Mouse (Mus musculus) urinary bladder, postnatal 0 days (tissue): ENCODE results near the gene Anp32e. TPM values are rescaled to one million over a fixed set of nuclear protein-coding genes. Genes with fewer than 3 reads are reported as not detected.

Source experiments
- polyA plus RNA-seq: library from polyadenylated mRNA; unstranded; fragments of >200 nt; fragmentation: Nextera tagmentation; extraction: Ambion mirVana; gene quantifications from 2 replicates; pipeline ENCODE4 v1.2.1, GENCODE M21; 2015

Anp32e gene
- polyA plus RNA-seq = 71.5 and 95.6 TPM in 2 replicates

GRCm38 (mm10) chr3:95928658-95929503, at the start of gene Anp32e:
TSS of gene Anp32e (plus strand) at chr3:95929246.

GRCm38 (mm10) chr3:95881979-95882815, 46.8 kb upstream of the Anp32e start, which contains the start of gene Ciart:
TSS of gene Ciart (minus strand) at chr3:95882251.

GRCm38 (mm10) chr3:95891211-95892065, 37.6 kb upstream of the Anp32e start, which contains the start of gene BC028528:
TSS of gene BC028528 (minus strand) at chr3:95892005.

GRCm38 (mm10) chr3:95893606-95894316, 35.3 kb upstream of the Anp32e start, which contains the start of gene Aph1a:
TSS of gene Aph1a (plus strand) at chr3:95893969.

GRCm38 (mm10) chr3:95904568-95904967, 24.5 kb upstream of the Anp32e start, which contains the start of gene Car14:
TSS of gene Car14 (minus strand) at chr3:95904691.

GRCm38 (mm10) chr3:95995802-95996428, 66.9 kb downstream of the Anp32e start, which contains the start of gene Plekho1:
TSS of gene Plekho1 (minus strand) at chr3:95996001.

Other genes starting within 250 kb of the Anp32e start
- gene Adamtsl4, start 241.3 kb upstream of the Anp32e start, polyA plus RNA-seq = 43.0 and 48.2 TPM in 2 replicates
- 328 and 381 TPM in 2 replicates for gene Ecm1, start 189.7 kb upstream of the Anp32e start, polyA plus RNA-seq
- 24.8 and 26.5 TPM in 2 replicates for gene Tars2, start 169.0 kb upstream of the Anp32e start, polyA plus RNA-seq
- gene Rprd2, start 110.4 kb upstream of the Anp32e start, polyA plus RNA-seq = 12.9 and 15.0 TPM in 2 replicates
- gene Prpf3, start 73.4 kb upstream of the Anp32e start, polyA plus RNA-seq = 15.3 and 16.2 TPM in 2 replicates
- gene Mrps21, start 57.7 kb upstream of the Anp32e start, polyA plus RNA-seq = 288 and 312 TPM in 2 replicates
- gene Ciart, start 47.0 kb upstream of the Anp32e start, polyA plus RNA-seq = 3.9 and 4.4 TPM in 2 replicates
- 20.5 and 32.2 TPM in 2 replicates for gene BC028528, start 37.2 kb upstream of the Anp32e start, polyA plus RNA-seq
- gene Aph1a, start 35.3 kb upstream of the Anp32e start, polyA plus RNA-seq = 35.9 and 36.7 TPM in 2 replicates
- 13.1 and 14.6 TPM in 2 replicates for gene Car14, start 24.6 kb upstream of the Anp32e start, polyA plus RNA-seq
- gene Plekho1, start 66.8 kb downstream of the Anp32e start, polyA plus RNA-seq = 100 and 115 TPM in 2 replicates
- 24.9 and 26.9 TPM in 2 replicates for gene Vps45, start 129.2 kb downstream of the Anp32e start, polyA plus RNA-seq
- 18.0 and 20.8 TPM in 2 replicates for gene Otud7b, start 175.3 kb downstream of the Anp32e start, polyA plus RNA-seq
- 13.2 and 15.1 TPM in 2 replicates for gene Mtmr11, start 232.8 kb downstream of the Anp32e start, polyA plus RNA-seq
- gene Sf3b4, start 243.1 kb downstream of the Anp32e start, polyA plus RNA-seq = 80.2 and 87.8 TPM in 2 replicates